10 mouse cellular contexts compared by ENCODE assay signal in the genomic region with DNA sequence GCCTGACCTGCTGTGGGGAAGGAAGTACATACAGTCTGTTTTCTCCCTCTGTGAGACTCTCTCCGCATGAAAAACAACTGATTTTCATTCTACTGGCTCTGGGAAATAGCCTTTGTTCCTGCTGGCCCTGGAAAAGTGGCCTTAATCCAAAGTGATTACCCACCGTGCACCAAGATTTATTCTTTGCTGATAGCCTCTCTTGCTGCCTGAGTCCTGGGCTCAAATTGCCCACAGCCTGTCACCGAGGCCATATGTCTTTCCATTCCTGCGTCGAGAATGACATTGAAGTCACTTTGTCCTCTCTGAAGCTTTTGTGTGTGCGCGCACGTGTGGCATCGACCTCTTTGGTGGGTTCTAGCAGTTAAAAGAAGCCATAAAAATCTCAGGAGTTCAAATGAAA.
DNase-seq lines count a peak whose midpoint lies in the region; ATAC-seq and TF ChIP-seq lines count a peak whose summit lies in the region.
"Had no signal": no experiment of that assay in that cellular context is flagged by ENCODE, and none has a peak within 500 bp of the region (broad histone marks: within the 10 kb centered on the region; RNA-seq: fewer than 3 reads in every experiment).

No protein-coding gene starts in this region.

- H3K4me1 ChIP-seq in forebrain, postnatal 0 days (ENCODE audit: insufficient read depth), result no peaks in the 10 kb centered on the region
- peaks cover 14% of the 10 kb centered on the region for H3K4me1 ChIP-seq in midbrain, embryonic 13.5 days (replicated peaks)

- no peak overlapping the region for H3K9ac ChIP-seq in forebrain, postnatal 0 days
- no peak overlapping the region for H3K9ac ChIP-seq in midbrain, embryonic 13.5 days (replicated peaks)
- H3K9ac ChIP-seq: limb, embryonic 13.5 days; lung, embryonic 14.5 days had no signal

- DNase-seq in R1 (ENCODE audit: low read depth, low spot score) (peak; percentile 2), ZHBTc4 (ENCODE audit: low read depth, low spot score) (peak; percentile 3)
- DNase-seq in forebrain, postnatal 0 days, result no peak
- no peak for DNase-seq in spleen, adult 18-20 months
- DNase-seq in frontal cortex, postnatal 14 days (ENCODE audit: low spot score in 2 of 2), result no peak
- DNase-seq in heart, adult 11 months, result no peak
- DNase-seq: lung, embryonic 14.5 days; right cerebral cortex, postnatal 4 days had no signal

- no peaks in the 10 kb centered on the region for H3K36me3 ChIP-seq in forebrain, postnatal 0 days (ENCODE audit: insufficient read depth)
- no peaks in the 10 kb centered on the region for H3K36me3 ChIP-seq in midbrain, embryonic 13.5 days
- H3K36me3 ChIP-seq: limb, embryonic 13.5 days had no signal

- H3K9me3 ChIP-seq in forebrain, postnatal 0 days (ENCODE audit: low read length), result no peaks in the 10 kb centered on the region
- no peaks in the 10 kb centered on the region for H3K9me3 ChIP-seq in midbrain, embryonic 13.5 days
- H3K9me3 ChIP-seq: limb, embryonic 13.5 days had no signal

- ATAC-seq in forebrain, postnatal 0 days, result peak; percentile 54
- no peak for ATAC-seq in midbrain, embryonic 13.5 days

- peak overlapping the region; percentile 62; the same call in 1 of the 2 replicates for H3K27ac ChIP-seq in forebrain, postnatal 0 days (ENCODE audit: low read depth, low read length)
- H3K27ac ChIP-seq in midbrain, embryonic 13.5 days, result peak overlapping the region; percentile 70
- H3K27ac ChIP-seq: limb, embryonic 13.5 days had no signal

- no peak for TF ChIP-seq CTCF in forebrain, postnatal 0 days (IDR thresholded peaks at IDR 0.05; ENCODE audit: low read depth)

- WGBS in forebrain, postnatal 0 days, result 41% methylated on average over 9 of the region's 9 CpGs
- 36% methylated on average over 9 of the region's 9 CpGs for whole genome bisulfite sequencing in midbrain, embryonic 13.5 days

- no peaks in the 10 kb centered on the region for H3K27me3 ChIP-seq in forebrain, postnatal 0 days (ENCODE audit: insufficient read depth, low read length)
- H3K27me3 ChIP-seq in midbrain, embryonic 13.5 days, result no peaks in the 10 kb centered on the region
- H3K27me3 ChIP-seq: limb, embryonic 13.5 days had no signal

- no peak overlapping the region for H3K4me3 ChIP-seq in forebrain, postnatal 0 days (ENCODE audit: low read depth, low read length)
- no peak overlapping the region for H3K4me3 ChIP-seq in midbrain, embryonic 13.5 days (replicated peaks)
- H3K4me3 ChIP-seq: limb, embryonic 13.5 days had no signal

- H3K4me2 ChIP-seq in forebrain, postnatal 0 days (ENCODE audit: low read depth), result no peak overlapping the region
- no peak overlapping the region for H3K4me2 ChIP-seq in midbrain, embryonic 13.5 days (replicated peaks)
- H3K4me2 ChIP-seq: limb, embryonic 13.5 days; lung, embryonic 14.5 days had no signal

Comparison
In these comparisons a context has a peak if more than half of its experiments do, and no peak if none do; other contexts are left out.
1. DNase-seq: peak in R1 (single experiment) and ZHBTc4 (single experiment); none in forebrain, postnatal 0 days (single experiment), spleen, adult 18-20 months (0 of 2), frontal cortex, postnatal 14 days (0 of 2) and heart, adult 11 months (single experiment).